Mouse (Mus musculus) left cerebral cortex, postnatal 36 days (tissue): ENCODE measurements around the gene Eme2. TPM values are rescaled to one million over a fixed set of nuclear protein-coding genes. Genes with fewer than 3 reads are reported as not detected.

Experiments used
- DNase-seq, 2 experiments: peaks; one replicate each; pipeline ENCODE4 v3.0.0; 2021 to 2022; ENCODE audit warnings: low spot score in 2 of 2, mixed read lengths in 1 of 2
- intact Hi-C: fragments of 180-260 bp; cut with DNase I; formaldehyde crosslinking; loops from one replicate; pipeline ENCODE4 v1.15.1; 2025
- total RNA-seq, 2 experiments: library from RNA; stranded (reverse); gene quantifications; 2 replicates each; pipeline ENCODE4 v1.2.3; 2021

Gene Eme2
- total RNA-seq, 2 experiments from 2014 or later = 47.4 to 60.0 TPM

- intact Hi-C loops = loop anchor here (2.0 kb wide), 1 partner anchor 37 kb away; the partner anchor contains the start of genes Nubp2 and Spsb3
- no peak for DNase-seq
These were observed 45.2 kb downstream of the Eme2 start for GRCm38 (mm10) chr17:24849733-24850064.

GRCm38 (mm10) chr17:24848600-24849031 lies 46.3 kb downstream of the Eme2 start:
- intact Hi-C loops = no loop called here

DNA sequence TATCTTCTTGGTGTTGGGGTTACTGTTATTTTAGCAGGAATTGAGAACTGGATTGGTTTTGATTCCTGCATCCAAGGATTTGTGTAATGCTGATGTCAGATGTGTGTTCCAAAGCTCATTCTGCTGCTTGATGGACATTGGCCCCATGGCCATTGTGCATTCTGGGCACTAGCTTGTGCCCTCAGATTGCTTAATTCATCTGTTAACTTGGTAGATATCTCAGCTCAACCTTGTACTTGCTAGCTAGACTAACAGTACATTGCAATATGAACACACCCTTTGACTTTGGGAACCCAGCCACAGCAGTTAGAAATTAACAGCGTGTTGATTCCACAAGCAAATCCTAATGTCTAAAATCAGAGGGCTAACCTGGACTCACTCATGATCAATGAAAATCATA lies 47.5 kb downstream of the Eme2 start:
- intact Hi-C loops = no loop called here
- DNase-seq = no peak

More at GRCm38 (mm10) chr17:24848600-24849031, 46.3 kb downstream of the Eme2 start:
- no peak for DNase-seq

- intact Hi-C loops = no loop called here
These were observed 50.4 kb downstream of the Eme2 start for GRCm38 (mm10) chr17:24844525-24844924.

DNA sequence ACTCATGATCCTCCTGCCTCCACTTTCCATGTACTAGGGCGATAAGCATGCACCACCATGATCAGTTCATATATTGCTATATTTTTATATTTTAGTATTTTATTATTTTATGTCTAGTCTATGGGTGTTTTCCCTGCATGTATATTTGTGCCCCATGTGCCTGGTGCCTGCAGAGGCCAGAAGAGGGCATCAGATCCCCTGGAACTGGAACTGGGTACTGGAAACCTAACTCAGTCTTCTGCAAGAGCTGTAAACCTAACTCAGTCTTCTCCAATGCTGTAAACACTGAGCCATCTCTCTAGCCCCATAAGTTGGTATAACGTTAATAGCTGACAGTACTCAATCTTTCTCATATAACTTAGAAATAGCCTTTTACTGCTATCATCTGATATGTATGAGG lies 52.3 kb downstream of the Eme2 start:
- intact Hi-C loops = no loop called here
- no peak for DNase-seq

More at GRCm38 (mm10) chr17:24844525-24844924, 50.4 kb downstream of the Eme2 start:
- no peak for DNase-seq

DNA sequence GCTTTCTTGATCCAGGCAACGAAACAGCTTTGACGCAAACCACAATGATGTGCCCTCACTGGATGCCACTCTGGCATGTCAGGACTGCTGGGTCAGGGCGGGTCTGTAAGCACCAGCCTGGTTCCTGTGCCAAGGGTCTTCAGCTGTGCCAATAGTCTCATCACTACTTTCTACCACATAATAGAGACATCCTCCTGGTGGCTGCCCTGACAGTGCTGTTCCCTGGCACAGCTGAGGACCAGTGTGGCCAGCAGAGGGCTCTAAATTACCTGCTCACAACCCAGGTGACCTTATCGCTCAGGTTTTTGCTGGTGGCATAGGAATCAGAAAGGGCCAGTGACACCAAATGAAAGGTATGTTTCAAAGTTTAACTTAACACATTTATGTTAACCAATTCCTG lies 53.8 kb downstream of the Eme2 start:
- DNase-seq = no peak
- intact Hi-C loops = no loop called here

DNA sequence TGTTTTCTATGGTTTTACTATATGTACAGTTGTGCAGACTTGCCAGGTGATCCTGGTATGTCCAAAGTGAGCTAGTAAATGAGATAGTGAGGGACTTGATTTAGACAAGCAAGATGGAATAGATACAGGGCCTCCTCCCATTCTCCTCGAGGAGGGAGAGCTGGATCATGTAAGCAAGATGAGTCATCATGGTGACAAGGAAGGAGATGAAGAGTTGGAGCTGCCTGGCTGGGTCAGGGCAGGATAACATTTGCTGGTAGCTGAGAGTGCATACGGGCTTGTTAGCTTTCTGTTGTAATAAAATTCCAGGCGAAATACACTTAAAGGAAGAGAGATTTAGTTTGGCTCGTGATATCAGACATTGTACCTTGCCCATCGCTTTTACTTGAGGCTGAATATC lies 54.5 kb downstream of the Eme2 start:
- DNase-seq = no peak
- intact Hi-C loops = no loop called here

DNA sequence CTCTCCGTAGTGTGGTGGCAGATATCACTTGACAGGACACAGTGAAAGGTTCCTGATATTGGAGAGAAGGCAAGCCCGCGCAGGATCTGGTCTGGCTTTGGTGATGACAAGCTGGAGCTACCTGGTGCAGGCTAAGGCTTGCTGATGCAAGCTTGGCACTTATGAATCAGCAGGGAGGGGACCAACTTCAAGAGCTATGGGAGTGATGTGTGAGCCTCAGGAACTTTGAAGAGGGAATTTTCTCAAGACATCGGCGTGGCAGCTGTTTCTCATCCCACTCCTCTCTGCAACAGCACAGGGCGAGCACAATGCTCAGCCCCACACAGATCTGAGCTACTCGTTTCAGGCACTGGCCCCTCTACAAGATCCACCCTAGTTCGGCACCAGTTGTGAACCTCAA lies 55.0 kb downstream of the Eme2 start, which contains the start of gene Hagh:
TSS of gene Hagh (plus strand) at position 302 of the 400 bp plus-strand sequence.
- DNase-seq = no peak
- intact Hi-C loops = no loop called here

Other genes with a start within 250 kb of the Eme2 start
- gene Slc9a3r2, start 244.8 kb downstream of the Eme2 start, total RNA-seq = 10 to 100 TPM; 51.0 to 51.2 TPM
- gene Npw, start 236.6 kb downstream of the Eme2 start, total RNA-seq = 1 to 10 TPM; 1.1 to 1.3 TPM
- 10 to 100 TPM; 30.5 to 45.1 TPM for gene Zfp598, start 225.4 kb downstream of the Eme2 start, total RNA-seq
- 100 to 1,000 TPM; 179 to 200 TPM for gene Syngr3, start 205.1 kb downstream of the Eme2 start, total RNA-seq
- gene Gfer, start 198.9 kb downstream of the Eme2 start, total RNA-seq = 10 to 100 TPM; 18.2 TPM
- gene Noxo1, start 198.9 kb downstream of the Eme2 start, total RNA-seq = 1 to 10 TPM; 2.1 to 2.9 TPM
- 10 to 100 TPM; 26.9 to 29.6 TPM for gene Tbl3, start 187.4 kb downstream of the Eme2 start, total RNA-seq
- not detected for gene Rnf151, start 177.0 kb downstream of the Eme2 start, total RNA-seq
- gene Rps2, start 177.0 kb downstream of the Eme2 start, total RNA-seq = 100 to 1,000 TPM; 291 to 312 TPM
- 100 to 1,000 TPM; 193 to 210 TPM for gene Ndufb10, start 170.6 kb downstream of the Eme2 start, total RNA-seq
- under 1 TPM; 0.39 to 0.57 TPM for gene Rpl3l, start 167.3 kb downstream of the Eme2 start, total RNA-seq
- gene Msrb1, start 158.4 kb downstream of the Eme2 start, total RNA-seq = 10 to 100 TPM; 36.4 to 46.7 TPM
- gene Hs3st6, start 142.1 kb downstream of the Eme2 start, total RNA-seq = under 1 TPM; 0.36 to 0.44 TPM
- not detected for gene Meiob, start 90.8 kb downstream of the Eme2 start, total RNA-seq
- gene Hagh, start 54.9 kb downstream of the Eme2 start, total RNA-seq = 100 to 1,000 TPM; 134 to 153 TPM
- gene Fahd1, start 44.7 kb downstream of the Eme2 start, total RNA-seq = 10 to 100 TPM; 18.0 to 20.5 TPM
- gene Igfals, start 29.1 kb downstream of the Eme2 start, total RNA-seq = not detected
- gene Nubp2, start 8.7 kb downstream of the Eme2 start, total RNA-seq = 10 to 100 TPM; 31.4 to 34.8 TPM
- 10 to 100 TPM; 56.4 to 63.7 TPM for gene Spsb3, start 8.4 kb downstream of the Eme2 start, total RNA-seq
- 10 to 100 TPM; 61.8 to 74.6 TPM for gene Mrps34, start within 50 bp of the Eme2 start, total RNA-seq
- gene Nme3, start 1.4 kb upstream of the Eme2 start, total RNA-seq = 10 to 100 TPM; 41.4 to 54.3 TPM
- gene Mapk8ip3, start 41.9 kb upstream of the Eme2 start, total RNA-seq = 100 to 1,000 TPM; 363 to 396 TPM
- 1 to 10 TPM; 4.8 to 5.7 TPM for gene Jpt2, start 65.6 kb upstream of the Eme2 start, total RNA-seq
- gene Cramp1l, start 120.7 kb upstream of the Eme2 start, total RNA-seq = 10 to 100 TPM; 28.6 to 29.0 TPM
- 10 to 100 TPM; 18.6 to 25.5 TPM for gene Ift140, start 121.0 kb upstream of the Eme2 start, total RNA-seq
- 10 to 100 TPM in 1 of 2 experiments, 1 to 10 TPM in 1; 9.1 to 10.3 TPM for gene Tmem204, start 188.5 kb upstream of the Eme2 start, total RNA-seq
- gene Telo2, start 220.9 kb upstream of the Eme2 start, total RNA-seq = 10 to 100 TPM; 24.3 to 30.0 TPM
- under 1 TPM; 0.67 to 0.91 TPM for gene Ptx4, start 225.7 kb upstream of the Eme2 start, total RNA-seq
- gene Clcn7, start 238.3 kb upstream of the Eme2 start, total RNA-seq = 10 to 100 TPM; 49.9 to 55.2 TPM